Mouse (Mus musculus): ENCODE measurements around the gene Slc52a3. TPM values are rescaled to one million over a fixed set of nuclear protein-coding genes. Genes with fewer than 3 reads are reported as not detected.
A peak's percentile ranks its signal among the peaks of the same experiment; 100 is the strongest.

Slc52a3 gene
- polyA plus RNA-seq, 1 experiment from 2014 or later: 3.6 TPM

GRCm38 (mm10) chr2:151998932-151999331 lies 2.6 kb downstream of the Slc52a3 start:
- no peak for ATAC-seq (ENCODE audit: insufficient number of reproducible peaks, insufficient read depth, low FRiP score, low read depth)
- no peak overlapping the region for H3K27ac ChIP-seq (ENCODE audit: low read length)
- H3K36me3 ChIP-seq (ENCODE audit: control insufficient read depth, insufficient read depth, low read length): no peaks in the 10 kb centered on the region
- no peak overlapping the region for H3K4me2 ChIP-seq (replicated peaks; ENCODE audit: low read depth, low read length)
- no peaks in the 10 kb centered on the region; the same call in 1 of the 2 replicates for H3K4me1 ChIP-seq (ENCODE audit: control insufficient read depth, insufficient read depth, low read length)
- H3K4me3 ChIP-seq (ENCODE audit: low read depth, low read length): no peak overlapping the region
- H3K27me3 ChIP-seq (ENCODE audit: control insufficient read depth, insufficient read depth, low read length): no peaks in the 10 kb centered on the region
- 65% methylated on average over 4 of the region's 4 CpGs for WGBS
- H3K9ac ChIP-seq (replicated peaks; ENCODE audit: low read depth, low read length): no peak overlapping the region
- no peaks in the 10 kb centered on the region for H3K9me3 ChIP-seq (ENCODE audit: control insufficient read depth, low read depth, low read length)

GRCm38 (mm10) chr2:151999669-152000290 lies 3.5 kb downstream of the Slc52a3 start:
- H3K27ac ChIP-seq (ENCODE audit: low read length): no peak overlapping the region
- WGBS: 11% methylated on average over 20 of the region's 20 CpGs
- no peaks in the 10 kb centered on the region; the same call in 1 of the 2 replicates for H3K4me1 ChIP-seq (ENCODE audit: control insufficient read depth, insufficient read depth, low read length)
- H3K9ac ChIP-seq (replicated peaks; ENCODE audit: low read depth, low read length): no peak overlapping the region
- H3K4me3 ChIP-seq (ENCODE audit: low read depth, low read length): no peak overlapping the region
- peak overlapping the region; percentile 8 for H3K4me2 ChIP-seq (replicated peaks; ENCODE audit: low read depth, low read length)
- H3K36me3 ChIP-seq (ENCODE audit: control insufficient read depth, insufficient read depth, low read length): no peaks in the 10 kb centered on the region
- no peak for ATAC-seq (ENCODE audit: insufficient number of reproducible peaks, insufficient read depth, low FRiP score, low read depth)
- no peaks in the 10 kb centered on the region for H3K9me3 ChIP-seq (ENCODE audit: control insufficient read depth, low read depth, low read length)
- no peaks in the 10 kb centered on the region for H3K27me3 ChIP-seq (ENCODE audit: control insufficient read depth, insufficient read depth, low read length)

GRCm38 (mm10) chr2:152000291-152000679 lies 4.0 kb downstream of the Slc52a3 start:
- no peaks in the 10 kb centered on the region; the same call in 1 of the 2 replicates for H3K4me1 ChIP-seq (ENCODE audit: control insufficient read depth, insufficient read depth, low read length)
- ATAC-seq (ENCODE audit: insufficient number of reproducible peaks, insufficient read depth, low FRiP score, low read depth): no peak
- peak overlapping the region; percentile 8; the same call in 1 of the 2 replicates for H3K4me2 ChIP-seq (replicated peaks; ENCODE audit: low read depth, low read length)
- 56% methylated on average over 3 of the region's 3 CpGs for WGBS
- no peak overlapping the region for H3K27ac ChIP-seq (ENCODE audit: low read length)
- no peak overlapping the region for H3K9ac ChIP-seq (replicated peaks; ENCODE audit: low read depth, low read length)
- no peak overlapping the region for H3K4me3 ChIP-seq (ENCODE audit: low read depth, low read length)
- H3K36me3 ChIP-seq (ENCODE audit: control insufficient read depth, insufficient read depth, low read length): no peaks in the 10 kb centered on the region
- H3K9me3 ChIP-seq (ENCODE audit: control insufficient read depth, low read depth, low read length): no peaks in the 10 kb centered on the region
- H3K27me3 ChIP-seq (ENCODE audit: control insufficient read depth, insufficient read depth, low read length): no peaks in the 10 kb centered on the region

- WGBS: 67% methylated on average over 6 of the region's 6 CpGs
- H3K4me3 ChIP-seq (ENCODE audit: low read depth, low read length): no peak overlapping the region
- H3K4me2 ChIP-seq (replicated peaks; ENCODE audit: low read depth, low read length): no peak overlapping the region
- H3K4me1 ChIP-seq (ENCODE audit: control insufficient read depth, insufficient read depth, low read length): no peaks in the 10 kb centered on the region; the same call in 1 of the 2 replicates
- no peak overlapping the region for H3K27ac ChIP-seq (ENCODE audit: low read length)
- H3K9ac ChIP-seq (replicated peaks; ENCODE audit: low read depth, low read length): no peak overlapping the region
- H3K9me3 ChIP-seq (ENCODE audit: control insufficient read depth, low read depth, low read length): no peaks in the 10 kb centered on the region
- no peaks in the 10 kb centered on the region for H3K27me3 ChIP-seq (ENCODE audit: control insufficient read depth, insufficient read depth, low read length)
- ATAC-seq (ENCODE audit: insufficient number of reproducible peaks, insufficient read depth, low FRiP score, low read depth): no peak
- H3K36me3 ChIP-seq (ENCODE audit: control insufficient read depth, insufficient read depth, low read length): no peaks in the 10 kb centered on the region
Observed at GRCm38 (mm10) chr2:152000735-152001134, 4.4 kb downstream of the Slc52a3 start.

DNA sequence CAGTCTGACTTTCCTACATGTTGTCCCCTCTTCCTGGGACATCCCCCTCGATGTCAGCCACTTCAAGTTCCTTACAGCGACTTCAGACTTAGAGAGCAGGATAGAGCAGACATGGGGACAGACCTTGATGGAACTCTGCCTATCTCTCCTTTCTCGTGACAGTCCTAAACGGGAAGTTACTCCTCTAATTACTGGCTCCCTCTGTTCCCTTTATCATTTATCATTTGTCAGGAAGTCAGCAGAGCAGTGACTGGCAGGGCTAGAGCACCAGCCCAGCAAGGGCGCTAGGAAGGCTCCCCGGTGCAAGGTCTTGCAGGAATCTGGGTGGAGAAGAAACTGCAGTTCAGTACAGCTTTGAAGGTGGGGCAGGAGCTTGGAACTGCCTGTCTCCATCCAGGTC lies 6.2 kb downstream of the Slc52a3 start:
- Histone ChIP-seq H3K27ac (ENCODE audit: low read length) (no peak overlapping the region), H3K36me3 (ENCODE audit: control insufficient read depth, insufficient read depth, low read length) (no peaks in the 10 kb centered on the region), H3K4me3 (ENCODE audit: low read depth, low read length) (no peak overlapping the region), H3K27me3 (ENCODE audit: control insufficient read depth, insufficient read depth, low read length) (no peaks in the 10 kb centered on the region), H3K4me2 (replicated peaks; ENCODE audit: low read depth, low read length) (no peak overlapping the region), H3K9me3 (ENCODE audit: control insufficient read depth, low read depth, low read length) (no peaks in the 10 kb centered on the region), H3K4me1 (ENCODE audit: control insufficient read depth, insufficient read depth, low read length) (no peaks in the 10 kb centered on the region; the same call in 1 of the 2 replicates), H3K9ac (replicated peaks; ENCODE audit: low read depth, low read length) (no peak overlapping the region)
- WGBS: 42% methylated on average over 6 of the region's 6 CpGs
- no peak for ATAC-seq (ENCODE audit: insufficient number of reproducible peaks, insufficient read depth, low FRiP score, low read depth)

GRCm38 (mm10) chr2:152007783-152008182 lies 11.5 kb downstream of the Slc52a3 start:
- Histone ChIP-seq H3K27ac (ENCODE audit: low read length) (no peak overlapping the region), H3K4me2 (replicated peaks; ENCODE audit: low read depth, low read length) (no peak overlapping the region), H3K9me3 (ENCODE audit: control insufficient read depth, low read depth, low read length) (no peaks in the 10 kb centered on the region), H3K4me1 (ENCODE audit: control insufficient read depth, insufficient read depth, low read length) (no peaks in the 10 kb centered on the region), H3K4me3 (ENCODE audit: low read depth, low read length) (no peak overlapping the region), H3K9ac (replicated peaks; ENCODE audit: low read depth, low read length) (no peak overlapping the region), H3K36me3 (ENCODE audit: control insufficient read depth, insufficient read depth, low read length) (no peaks in the 10 kb centered on the region), H3K27me3 (ENCODE audit: control insufficient read depth, insufficient read depth, low read length) (no peaks in the 10 kb centered on the region)
- ATAC-seq (ENCODE audit: insufficient number of reproducible peaks, insufficient read depth, low FRiP score, low read depth): no peak
- 52% methylated on average over 10 of the region's 10 CpGs for WGBS

DNA sequence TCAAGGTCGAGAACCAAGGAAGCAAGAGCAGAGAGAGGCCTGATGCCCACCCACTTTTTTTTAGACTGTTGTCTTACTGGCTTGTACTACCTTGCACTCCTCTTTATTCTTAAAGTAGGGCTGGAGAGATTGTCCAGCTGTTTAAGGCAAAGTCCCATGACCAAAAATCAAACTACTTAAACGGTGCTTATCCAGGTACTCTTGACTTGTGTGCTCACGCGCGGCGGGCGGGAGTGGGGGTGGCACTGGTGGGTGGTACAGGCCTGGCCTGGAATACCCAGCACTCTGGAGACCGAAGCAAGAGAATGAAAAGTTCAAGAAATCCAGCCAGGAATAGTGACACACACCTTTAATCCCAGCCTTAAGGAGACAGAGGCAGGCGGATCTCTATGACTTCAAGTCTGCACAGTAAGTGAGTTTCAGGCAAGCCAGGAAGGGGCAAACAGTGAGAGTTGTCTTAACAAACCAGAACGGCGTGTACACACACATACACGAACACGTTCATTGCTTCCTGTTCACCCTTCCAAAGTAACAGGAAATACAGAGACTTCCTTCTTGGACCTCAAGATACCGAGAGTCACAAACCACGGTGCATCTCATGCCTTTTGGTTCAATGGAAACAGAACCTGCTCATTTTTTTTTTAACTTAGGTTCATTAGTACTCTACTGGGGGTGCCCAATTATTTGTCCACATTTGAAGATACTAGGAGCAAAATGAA lies 12.9 kb downstream of the Slc52a3 start:
- Histone ChIP-seq H3K4me3 (ENCODE audit: low read depth, low read length) (no peak overlapping the region), H3K36me3 (ENCODE audit: control insufficient read depth, insufficient read depth, low read length) (no peaks in the 10 kb centered on the region), H3K27ac (ENCODE audit: low read length) (no peak overlapping the region), H3K4me2 (replicated peaks; ENCODE audit: low read depth, low read length) (no peak overlapping the region), H3K4me1 (ENCODE audit: control insufficient read depth, insufficient read depth, low read length) (no peaks in the 10 kb centered on the region), H3K27me3 (ENCODE audit: control insufficient read depth, insufficient read depth, low read length) (no peaks in the 10 kb centered on the region), H3K9ac (replicated peaks; ENCODE audit: low read depth, low read length) (no peak overlapping the region), H3K9me3 (ENCODE audit: control insufficient read depth, low read depth, low read length) (no peaks in the 10 kb centered on the region)
- ATAC-seq (ENCODE audit: insufficient number of reproducible peaks, insufficient read depth, low FRiP score, low read depth): no peak
- WGBS: 84% methylated on average over 15 of the region's 15 CpGs

DNA sequence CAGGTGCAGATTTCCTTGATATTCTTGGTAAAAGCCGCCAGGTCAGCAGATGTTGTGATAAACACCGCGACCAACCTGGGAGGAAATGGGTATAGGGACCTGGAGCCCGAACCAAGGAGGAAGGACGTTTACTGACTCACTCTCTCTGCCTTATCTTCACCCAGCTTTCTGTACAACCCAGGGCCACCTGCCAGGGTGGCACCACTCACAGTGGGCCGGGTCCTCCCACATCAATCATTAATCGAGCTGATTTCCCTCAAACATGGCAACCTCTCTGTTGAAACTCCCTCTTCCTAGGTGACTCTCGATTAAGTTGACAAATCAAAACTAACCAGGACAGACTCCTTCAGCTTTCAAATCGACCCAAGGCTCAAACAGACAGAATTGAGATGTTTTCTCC lies 13.9 kb downstream of the Slc52a3 start:
- H3K4me3 ChIP-seq (ENCODE audit: low read depth, low read length): no peak overlapping the region
- no peaks in the 10 kb centered on the region for H3K9me3 ChIP-seq (ENCODE audit: control insufficient read depth, low read depth, low read length)
- no peaks in the 10 kb centered on the region for H3K27me3 ChIP-seq (ENCODE audit: control insufficient read depth, insufficient read depth, low read length)
- no peaks in the 10 kb centered on the region for H3K4me1 ChIP-seq (ENCODE audit: control insufficient read depth, insufficient read depth, low read length)
- WGBS: 74% methylated on average over 9 of the region's 9 CpGs
- ATAC-seq (ENCODE audit: insufficient number of reproducible peaks, insufficient read depth, low FRiP score, low read depth): no peak
- no peak overlapping the region for H3K27ac ChIP-seq (ENCODE audit: low read length)
- no peak overlapping the region for H3K9ac ChIP-seq (replicated peaks; ENCODE audit: low read depth, low read length)
- H3K36me3 ChIP-seq (ENCODE audit: control insufficient read depth, insufficient read depth, low read length): no peaks in the 10 kb centered on the region
- H3K4me2 ChIP-seq (replicated peaks; ENCODE audit: low read depth, low read length): no peak overlapping the region
